Mouse (Mus musculus) heart, postnatal 0 days (tissue): ENCODE results near the gene Arf6. TPM values are rescaled to one million over a fixed set of nuclear protein-coding genes. Genes with fewer than 3 reads are reported as not detected.

Experiments
- ATAC-seq: fragments of 200-750 bp; cut with Nextera tagmentation; 2 replicates; pipeline ENCODE4 v1.8.0; 2017; ENCODE audit warnings: low read depth, moderate number of reproducible peaks, moderate library complexity; ENCODE audit not compliant: insufficient read depth
- DNase-seq: peaks from one replicate; pipeline ENCODE4 v3.0.0-alpha.2; 2016; ENCODE audit warnings: low spot score
- H3K27ac ChIP-seq: fragments of 300-500 bp; sonication (generic); 2 replicates; pipeline ENCODE4 v1.5.1; 2014; ENCODE audit warnings: low read depth, mild to moderate bottlenecking
- H3K27me3 ChIP-seq: fragments of 300-500 bp; sonication (generic); 2 replicates; pipeline ENCODE4 v1.6.1; 2014; ENCODE audit warnings: low read length, mixed read lengths; ENCODE audit not compliant: control insufficient read depth, insufficient read depth
- H3K36me3 ChIP-seq: fragments of 300-500 bp; sonication (generic); replicated peaks from 2 replicates; pipeline ENCODE4 v1.6.1; 2014; ENCODE audit warnings: low read length, mixed read lengths; ENCODE audit not compliant: control insufficient read depth, insufficient read depth
- H3K4me1 ChIP-seq: fragments of 300-500 bp; sonication (generic); 2 replicates; pipeline ENCODE4 v1.6.1; 2014; ENCODE audit warnings: antibody characterized with exemption; ENCODE audit not compliant: control insufficient read depth, insufficient read depth
- H3K4me2 ChIP-seq: fragments of 300-500 bp; sonication (generic); 2 replicates; pipeline ENCODE4 v1.6.1; 2014; ENCODE audit warnings: low read depth, mild to moderate bottlenecking, low read length, moderate library complexity
- H3K4me3 ChIP-seq: fragments of 300-500 bp; sonication (generic); 2 replicates; pipeline ENCODE4 v1.5.1; 2014; ENCODE audit warnings: low read depth, low read length
- H3K9ac ChIP-seq: fragments of 300-500 bp; sonication (generic); replicated peaks from 2 replicates; pipeline ENCODE4 v1.6.1; 2014; ENCODE audit warnings: low read depth, low read length, mixed read lengths
- H3K9me3 ChIP-seq: fragments of 300-500 bp; sonication (generic); replicated peaks from 2 replicates; pipeline ENCODE4 v1.6.1; 2016; ENCODE audit warnings: low read length; ENCODE audit not compliant: control insufficient read depth
- CTCF ChIP-seq: IDR thresholded peaks from 2 replicates; pipeline ENCODE4 v1.5.1; 2016; ENCODE audit warnings: antibody characterized with exemption, control low read depth, low read depth
- EP300 ChIP-seq: IDR thresholded peaks from 2 replicates; pipeline ENCODE4 v1.6.1; 2016; ENCODE audit warnings: antibody characterized with exemption, low read depth
- WGBS: fragments of 180-500 bp; shearing (Covaris S2); extraction: QIAGEN DNeasy Blood & Tissue Kit; methylation state at CpG from one replicate; pipeline ENCODE4 v1.1.7; 2014; 5-methylcytosine and 5-hydroxymethylcytosine counted together
- microRNA-seq: library from miRNA; unstranded; fragments of <30 nt; microRNA quantifications from one replicate; pipeline ENCODE4, GENCODE M21; 2016
- polyA plus RNA-seq: library from polyadenylated mRNA; unstranded; fragments of >200 nt; fragmentation: Nextera tagmentation; extraction: Ambion mirVana; gene quantifications from 2 replicates; pipeline ENCODE4 v1.2.1, GENCODE M21; 2015
- total RNA-seq: library from RNA; depleted of rRNA; stranded (reverse); fragments of >200 nt; gene quantifications from 2 replicates; pipeline ENCODE4 v1.2.3, GENCODE M21; 2014; ENCODE audit warnings: low replicate concordance; rRNA removed

Gene Arf6
- total and polyA plus RNA-seq, 2 experiments from 2014 or later, result 35.6 to 115 TPM

- no peak overlapping the region for H3K4me3 ChIP-seq
- WGBS, result 76% methylated on average over 4 of the region's 4 CpGs
- H3K4me1 ChIP-seq, result no peaks in the 10 kb centered on the region
- ATAC-seq (no peak), DNase-seq (no peak)
- no peak overlapping the region for H3K9ac ChIP-seq
- no peaks in the 10 kb centered on the region for H3K27me3 ChIP-seq
- no peaks in the 10 kb centered on the region for H3K36me3 ChIP-seq
- no peak overlapping the region for H3K27ac ChIP-seq
- no peak for TF ChIP-seq EP300
- TF ChIP-seq CTCF, result no peak
- H3K9me3 ChIP-seq, result no peaks in the 10 kb centered on the region
- H3K4me2 ChIP-seq, result no peak overlapping the region
Observed at GRCm38 (mm10) chr12:69419606-69420005, 47.7 kb downstream of the Arf6 start.

GRCm38 (mm10) chr12:69420716-69421115 lies 48.8 kb downstream of the Arf6 start:
- Histone ChIP-seq H3K9ac (no peak overlapping the region), H3K9me3 (no peaks in the 10 kb centered on the region), H3K4me2 (no peak overlapping the region), H3K36me3 (no peaks in the 10 kb centered on the region), H3K27ac (no peak overlapping the region), H3K4me3 (no peak overlapping the region), H3K27me3 (no peaks in the 10 kb centered on the region), H3K4me1 (no peaks in the 10 kb centered on the region)
- ATAC-seq, result no peak
- WGBS, result 51% methylated on average over 3 of the region's 3 CpGs
- no peak for DNase-seq
- TF ChIP-seq EP300 (no peak), CTCF (no peak)

- H3K9ac ChIP-seq, result no peak overlapping the region
Observed at GRCm38 (mm10) chr12:69422827-69423537, 51.0 kb downstream of the Arf6 start.

More at GRCm38 (mm10) chr12:69422827-69423537, 51.0 kb downstream of the Arf6 start:
- Histone ChIP-seq H3K27me3 (no peaks in the 10 kb centered on the region), H3K36me3 (no peaks in the 10 kb centered on the region), H3K4me1 (no peaks in the 10 kb centered on the region), H3K4me3 (no peak overlapping the region), H3K9me3 (no peaks in the 10 kb centered on the region), H3K27ac (peak overlapping the region; percentile 61), H3K4me2 (no peak overlapping the region; the same call in 1 of the 2 replicates)
- no peak for DNase-seq
- ATAC-seq, result peak; percentile 57; the same call in 1 of the 2 replicates
- TF ChIP-seq CTCF (no peak), EP300 (peak; percentile 65; the same call in 1 of the 2 replicates)
- WGBS, result 53% methylated on average over 20 of the region's 20 CpGs

Small RNA genes within 50 kb of the gene (microRNA-seq; reads per million reads assigned to microRNA genes)
- gene Gm47299, result not detected
- not detected for gene Gm47305

Other genes with a start within 250 kb of the Arf6 start
- 67.6 and 219 TPM in 2 replicates for gene Rps29, start 213.0 kb upstream of the Arf6 start, total RNA-seq
- gene Rps29, start 213.0 kb upstream of the Arf6 start, polyA plus RNA-seq, result 1,581 and 1,638 TPM in 2 replicates
- gene Lrr1, start 203.3 kb upstream of the Arf6 start, total RNA-seq, result 3.9 TPM in 1 of 2 replicates, not detected in the other
- gene Lrr1, start 203.3 kb upstream of the Arf6 start, polyA plus RNA-seq, result 4.0 and 5.1 TPM in 2 replicates
- gene Rpl36al, start 188.1 kb upstream of the Arf6 start, total RNA-seq, result 57.0 and 86.3 TPM in 2 replicates
- gene Rpl36al, start 188.1 kb upstream of the Arf6 start, polyA plus RNA-seq, result 502 and 513 TPM in 2 replicates
- 43.1 and 55.0 TPM in 2 replicates for gene Mgat2, start 188.0 kb upstream of the Arf6 start, total RNA-seq
- 28.2 and 29.9 TPM in 2 replicates for gene Mgat2, start 188.0 kb upstream of the Arf6 start, polyA plus RNA-seq
- 6.3 and 13.1 TPM in 2 replicates for gene Gm49383, start 175.0 kb upstream of the Arf6 start, total RNA-seq
- gene Gm49383, start 175.0 kb upstream of the Arf6 start, polyA plus RNA-seq, result 7.9 and 8.6 TPM in 2 replicates
- gene Dnaaf2, start 173.7 kb upstream of the Arf6 start, total RNA-seq, result 1.8 and 3.7 TPM in 2 replicates
- 3.8 and 4.8 TPM in 2 replicates for gene Dnaaf2, start 173.7 kb upstream of the Arf6 start, polyA plus RNA-seq
- 0.46 and 7.1 TPM in 2 replicates for gene Gm49384, start 167.9 kb upstream of the Arf6 start, total RNA-seq
- gene Gm49384, start 167.9 kb upstream of the Arf6 start, polyA plus RNA-seq, result 5.5 and 6.1 TPM in 2 replicates
- gene Pole2, start 144.0 kb upstream of the Arf6 start, total RNA-seq, result 0.88 and 2.2 TPM in 2 replicates
- 5.0 and 5.2 TPM in 2 replicates for gene Pole2, start 144.0 kb upstream of the Arf6 start, polyA plus RNA-seq
- gene Klhdc1, start 131.0 kb upstream of the Arf6 start, total RNA-seq, result 4.0 and 9.7 TPM in 2 replicates
- gene Klhdc1, start 131.0 kb upstream of the Arf6 start, polyA plus RNA-seq, result 19.1 and 24.9 TPM in 2 replicates
- 168 and 198 TPM in 2 replicates for gene Klhdc2, start 75.5 kb upstream of the Arf6 start, total RNA-seq
- gene Klhdc2, start 75.5 kb upstream of the Arf6 start, polyA plus RNA-seq, result 128 and 134 TPM in 2 replicates
- gene Nemf, start 15.0 kb upstream of the Arf6 start, total RNA-seq, result 12.1 and 23.2 TPM in 2 replicates
- 45.7 and 45.9 TPM in 2 replicates for gene Nemf, start 15.0 kb upstream of the Arf6 start, polyA plus RNA-seq
- gene Gm9887, start 308 bp downstream of the Arf6 start, total RNA-seq, result not detected in 2 replicates
- 0.55 and 1.9 TPM in 2 replicates for gene Gm9887, start 308 bp downstream of the Arf6 start, polyA plus RNA-seq
- gene Vcpkmt, start 210.9 kb downstream of the Arf6 start, total RNA-seq, result 2.2 and 9.2 TPM in 2 replicates
- 9.6 and 10.6 TPM in 2 replicates for gene Vcpkmt, start 210.9 kb downstream of the Arf6 start, polyA plus RNA-seq